ENCODE assay signal across 11 mouse cellular contexts in the genomic region with DNA sequence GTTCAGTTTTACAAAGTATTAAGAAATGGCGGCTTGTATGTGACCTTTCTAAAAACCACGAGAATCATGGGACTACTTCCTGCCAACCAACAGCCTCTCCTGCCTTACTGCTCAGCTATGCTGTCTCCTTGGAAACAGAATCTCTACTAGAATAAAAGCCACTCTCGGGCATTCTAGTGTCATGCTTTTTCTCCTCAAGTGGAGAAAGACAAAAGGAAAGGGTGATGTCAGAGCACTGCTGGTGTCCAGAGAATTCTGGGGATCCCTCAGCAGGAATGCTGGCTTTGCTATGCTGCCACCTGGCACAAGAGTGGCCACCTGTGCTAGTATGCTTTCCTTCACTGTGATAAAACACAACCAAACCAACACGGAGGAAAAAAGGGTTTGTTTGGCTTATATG. TPM values are rescaled to one million over a fixed set of nuclear protein-coding genes. Genes with fewer than 3 reads are reported as not detected.
DNase-seq lines count a peak whose midpoint lies in the region; ATAC-seq and TF ChIP-seq lines count a peak whose summit lies in the region.
"Had no signal": no experiment of that assay in that cellular context is flagged by ENCODE, and none has a peak within 500 bp of the region (broad histone marks: within the 10 kb centered on the region; RNA-seq: fewer than 3 reads in every experiment).

No protein-coding gene starts in this region.

- no peaks in the 10 kb centered on the region for H3K9me3 ChIP-seq in lung, embryonic 14.5 days (ENCODE audit: low read depth, low read length)
- no peaks in the 10 kb centered on the region for H3K9me3 ChIP-seq in hindbrain, embryonic 14.5 days (ENCODE audit: control insufficient read depth, low read length)

- TF ChIP-seq CTCF in lung, embryonic 14.5 days (IDR thresholded peaks at IDR 0.05; ENCODE audit: low read depth), result no peak
- TF ChIP-seq CTCF in olfactory bulb, adult 2 months (IDR thresholded peaks at IDR 0.05; ENCODE audit: insufficient read depth, low read depth, low read length), result no peak
- no peak for TF ChIP-seq CTCF in lung, adult 2 months (IDR thresholded peaks at IDR 0.05; ENCODE audit: insufficient read depth, low read length)

- 24% methylated on average over 4 of the region's 4 CpGs for WGBS in lung, embryonic 14.5 days
- WGBS in hindbrain, embryonic 14.5 days, result 4% methylated on average over 4 of the region's 4 CpGs
- WGBS in olfactory bulb, adult 2 months, result 9% methylated on average over 4 of the region's 4 CpGs
- 30% methylated on average over 4 of the region's 4 CpGs for WGBS in lung, adult 2 months

- DNase-seq in lung, embryonic 14.5 days, result peak; percentile 19
- DNase-seq in lung, postnatal 14 days, result no peak
- peak; percentile 60 to 64 for DNase-seq in cerebellum, postnatal 36 days
- peak; percentile 61 for DNase-seq in hindbrain, embryonic 14.5 days (ENCODE audit: low spot score)
- no peak for DNase-seq in kidney, adult 11 months
- DNase-seq in lung, adult 2 months, result no peak
- DNase-seq in layer of hippocampus, adult 11-12 months (ENCODE audit: low spot score), result no peak
- DNase-seq: gastrocnemius, adult 2 months had no signal

- TF ChIP-seq POLR2A in olfactory bulb, adult 2 months (IDR thresholded peaks at IDR 0.05; ENCODE audit: insufficient read depth, low read depth, low read length), result no peak
- no peak for TF ChIP-seq POLR2A in lung, adult 2 months (IDR thresholded peaks at IDR 0.05; ENCODE audit: borderline replicate concordance, extremely low read depth, low read depth, low read length)

- no peak overlapping the region for H3K9ac ChIP-seq in lung, embryonic 14.5 days
- 0 out of 2 replicates have a peak overlapping the region, but pooled peaks have one; percentile 10 for H3K9ac ChIP-seq in hindbrain, embryonic 14.5 days

- ATAC-seq in lung, embryonic 14.5 days (ENCODE audit: insufficient read depth), result no peak
- peak; percentile 71 for ATAC-seq in hindbrain, embryonic 14.5 days (ENCODE audit: low FRiP score)
- ATAC-seq: CD4-positive, CD25-positive, alpha-beta regulatory T cell, adult 4 months; inflammation-experienced regulatory T-cells, adult 6 months had no signal

- H3K36me3 ChIP-seq in lung, embryonic 14.5 days (ENCODE audit: insufficient read depth), result 0 out of 2 replicates have a peak, but pooled peaks cover 7% of the 10 kb centered on the region
- no peaks in the 10 kb centered on the region for H3K36me3 ChIP-seq in hindbrain, embryonic 14.5 days (replicated peaks; ENCODE audit: control insufficient read depth, insufficient read depth)

- H3K27ac ChIP-seq in lung, embryonic 14.5 days (ENCODE audit: low read depth), result no peak overlapping the region
- H3K27ac ChIP-seq in hindbrain, embryonic 14.5 days, result peak overlapping the region; percentile 53
- H3K27ac ChIP-seq in olfactory bulb, adult 2 months (ENCODE audit: insufficient read depth, low read depth, low read length), result peak overlapping the region; percentile 60; the same call in 1 of the 2 replicates
- H3K27ac ChIP-seq: gastrocnemius, adult 2 months had no signal

- H3K4me3 ChIP-seq in lung, embryonic 14.5 days (ENCODE audit: low read depth, low read length), result no peak overlapping the region
- H3K4me3 ChIP-seq in hindbrain, embryonic 14.5 days (replicated peaks; ENCODE audit: low read length), result no peak overlapping the region
- no peak overlapping the region for H3K4me3 ChIP-seq in olfactory bulb, adult 2 months (ENCODE audit: insufficient read depth, low read depth, low read length)
- no peak overlapping the region for H3K4me3 ChIP-seq in lung, adult 2 months (replicated peaks; ENCODE audit: extremely low read depth, low read depth, low read length)
- H3K4me3 ChIP-seq: gastrocnemius, adult 2 months had no signal

- no peak overlapping the region for H3K4me2 ChIP-seq in lung, embryonic 14.5 days
- peak overlapping the region; percentile 17; the same call in 1 of the 2 replicates for H3K4me2 ChIP-seq in hindbrain, embryonic 14.5 days (replicated peaks)

- no peaks in the 10 kb centered on the region for H3K27me3 ChIP-seq in lung, embryonic 14.5 days (ENCODE audit: insufficient read depth, low read length)
- H3K27me3 ChIP-seq in hindbrain, embryonic 14.5 days (ENCODE audit: control insufficient read depth, insufficient read depth, low read length), result no peaks in the 10 kb centered on the region

- H3K4me1 ChIP-seq in lung, embryonic 14.5 days (ENCODE audit: insufficient read depth), result no peaks in the 10 kb centered on the region
- peaks cover 12% of the 10 kb centered on the region for H3K4me1 ChIP-seq in hindbrain, embryonic 14.5 days (replicated peaks; ENCODE audit: control insufficient read depth, insufficient read depth, low read length)
- peaks cover 14% of the 10 kb centered on the region for H3K4me1 ChIP-seq in olfactory bulb, adult 2 months (ENCODE audit: control insufficient read depth, insufficient read depth, low read length)
- H3K4me1 ChIP-seq in lung, adult 2 months (ENCODE audit: control insufficient read depth, insufficient read depth, low read length), result no peaks in the 10 kb centered on the region

RNA-seq across cellular contexts. Expression of gene Akap2, which starts 57.0 kb away (rescaled TPM):
- polyA plus RNA-seq in lung, embryonic 14.5 days (2014; fragmentation: Nextera tagmentation; extraction: Ambion mirVana), result 51.9 and 52.6 TPM in 2 replicates
- 13.0 and 14.3 TPM in 2 replicates for polyA plus RNA-seq in hindbrain, embryonic 14.5 days (2014; fragmentation: Nextera tagmentation; extraction: Ambion mirVana)
- not detected in 2 replicates for polyA plus RNA-seq in olfactory bulb, adult 2 months (2012; ENCODE audit: insufficient read depth, insufficient read length, low replicate concordance, missing spikeins)
- polyA plus RNA-seq in lung, adult 2 months (2012; rRNA removed), result 348 and 349 TPM in 2 replicates

Comparison
In these comparisons a context has a peak if more than half of its experiments do, and no peak if none do; other contexts are left out.
1. DNase-seq: peak in lung, embryonic 14.5 days (single experiment), cerebellum, postnatal 36 days (2 of 2) and hindbrain, embryonic 14.5 days (single experiment); none in lung, postnatal 14 days (single experiment), kidney, adult 11 months (single experiment), lung, adult 2 months (single experiment) and layer of hippocampus, adult 11-12 months (single experiment).